Mouse (Mus musculus): Measurements from ENCODE around the gene Apol7a.

The Apol7a gene

GRCm38 (mm10) chr15:77370588-77370987 is 28.3 kb downstream of the Apol7a start:
- 92% methylated on average over 8 of the region's 8 CpGs for WGBS

GRCm38 (mm10) chr15:77369981-77370380 is 28.9 kb downstream of the Apol7a start:
- WGBS: 96% methylated on average over 21 of the region's 21 CpGs

DNA sequence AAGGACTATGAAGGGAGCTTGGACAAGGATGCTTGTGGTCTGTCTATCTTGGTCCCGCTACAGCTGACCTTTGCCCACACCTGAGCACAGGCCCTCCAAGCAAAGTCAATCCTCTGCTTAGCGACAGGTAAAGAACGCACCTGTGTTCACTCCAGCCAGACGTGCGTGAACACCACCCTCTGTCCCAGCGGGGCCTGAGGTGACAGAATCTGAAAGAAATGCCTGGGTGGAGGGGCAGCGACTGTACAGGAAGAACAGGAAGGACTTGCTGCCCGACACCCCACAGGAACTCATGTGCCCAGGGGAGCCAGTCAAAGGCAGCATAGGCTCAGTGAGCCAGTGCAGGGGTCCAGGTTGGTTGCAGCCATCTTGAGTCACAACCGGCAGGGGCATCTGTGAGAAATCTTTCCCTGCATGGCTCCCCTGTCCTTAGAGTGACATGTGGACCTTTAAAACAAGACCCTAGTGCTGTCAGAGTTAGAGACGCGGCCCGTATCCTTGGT is 30.0 kb downstream of the Apol7a start:
- WGBS: 91% methylated on average over 12 of the region's 12 CpGs

DNA sequence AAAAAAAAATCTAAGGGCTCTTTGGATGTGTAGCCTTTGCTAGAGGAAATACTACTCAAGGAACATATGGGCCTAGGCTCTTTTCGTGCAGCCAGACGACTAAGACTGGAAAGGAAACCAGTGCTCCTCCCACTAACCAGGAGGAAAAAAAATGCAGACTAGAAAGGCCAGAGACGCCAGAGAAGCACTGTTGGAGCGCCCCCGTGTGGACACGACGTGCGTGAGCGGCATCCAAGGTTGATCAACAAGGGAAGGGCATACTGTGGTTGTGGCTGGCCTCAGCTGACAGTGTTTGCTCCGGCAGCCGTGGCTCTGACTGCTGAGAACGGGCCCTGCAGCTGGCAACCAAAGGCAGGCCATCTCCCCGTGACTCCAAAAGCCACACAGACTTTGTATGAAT is 30.8 kb downstream of the Apol7a start:
- WGBS: under 1% methylated on average over 13 of the region's 13 CpGs

DNA sequence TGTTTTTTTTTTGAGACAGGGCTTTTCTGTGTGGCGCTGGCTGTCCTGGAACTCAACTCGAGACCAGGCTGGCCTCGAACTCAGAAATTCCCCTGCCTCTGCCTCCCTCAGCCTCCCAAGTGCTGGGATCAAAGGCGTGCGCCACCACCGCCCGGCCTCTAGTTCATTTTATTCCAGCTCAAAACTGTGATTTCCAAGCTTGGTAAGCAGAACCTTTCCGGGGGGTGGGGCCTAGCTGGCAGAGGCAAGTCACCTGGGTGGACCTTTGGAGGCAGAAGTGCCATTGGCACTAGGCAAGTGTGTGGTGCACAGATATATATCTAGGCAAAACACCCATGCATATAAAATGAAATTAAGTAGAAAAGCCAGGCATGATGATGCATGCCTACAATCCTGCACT is 31.4 kb downstream of the Apol7a start:
- 22% methylated on average over 8 of the region's 8 CpGs for WGBS

- WGBS: 2% methylated on average over 26 of the region's 26 CpGs
These were observed 32.0 kb downstream of the Apol7a start for GRCm38 (mm10) chr15:77366706-77367484.

- 23% methylated on average over 9 of the region's 9 CpGs for WGBS
These were observed 33.0 kb downstream of the Apol7a start for GRCm38 (mm10) chr15:77365700-77366570.

DNA sequence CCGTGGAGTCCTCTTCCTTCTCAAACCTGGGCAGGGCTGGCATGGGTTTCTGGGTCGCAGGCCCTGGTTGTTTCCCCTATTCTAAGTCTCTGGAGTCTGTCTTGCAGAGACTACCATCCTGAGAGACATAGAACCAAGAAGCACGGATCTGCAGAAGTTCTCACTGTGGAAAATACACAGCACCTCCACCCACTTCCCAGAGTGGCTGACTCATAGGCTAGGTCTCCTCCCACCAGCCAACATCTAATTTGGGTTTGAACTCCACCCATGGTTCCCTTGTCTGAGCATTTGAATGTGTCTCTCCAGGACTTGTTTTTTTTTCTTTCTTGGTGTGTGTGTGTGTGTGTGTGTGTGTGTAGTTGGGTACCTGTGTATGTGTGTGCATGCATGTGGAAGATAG is 34.9 kb downstream of the Apol7a start:
- 25% methylated on average over 3 of the region's 3 CpGs for WGBS

DNA sequence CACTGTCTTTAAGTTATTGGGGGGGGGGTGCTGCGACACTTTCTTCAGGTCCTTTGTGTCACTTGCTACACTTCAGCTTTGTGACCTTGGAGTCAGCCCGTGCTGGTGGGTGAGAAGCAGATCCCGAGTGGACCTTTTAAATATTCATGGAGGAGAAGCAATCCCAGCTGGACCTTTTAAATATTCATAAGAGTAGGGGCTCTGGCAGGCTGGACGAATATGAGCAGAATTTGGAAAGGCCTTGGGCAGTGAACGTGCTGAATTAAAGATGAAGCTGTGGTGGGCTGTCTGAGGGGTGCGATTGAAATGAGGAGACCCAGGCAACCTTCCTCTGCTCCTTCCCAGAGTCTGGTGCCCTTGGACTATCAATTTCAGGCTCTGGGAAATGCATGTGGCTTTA is 35.3 kb downstream of the Apol7a start:
- WGBS: 27% methylated on average over 6 of the region's 6 CpGs

DNA sequence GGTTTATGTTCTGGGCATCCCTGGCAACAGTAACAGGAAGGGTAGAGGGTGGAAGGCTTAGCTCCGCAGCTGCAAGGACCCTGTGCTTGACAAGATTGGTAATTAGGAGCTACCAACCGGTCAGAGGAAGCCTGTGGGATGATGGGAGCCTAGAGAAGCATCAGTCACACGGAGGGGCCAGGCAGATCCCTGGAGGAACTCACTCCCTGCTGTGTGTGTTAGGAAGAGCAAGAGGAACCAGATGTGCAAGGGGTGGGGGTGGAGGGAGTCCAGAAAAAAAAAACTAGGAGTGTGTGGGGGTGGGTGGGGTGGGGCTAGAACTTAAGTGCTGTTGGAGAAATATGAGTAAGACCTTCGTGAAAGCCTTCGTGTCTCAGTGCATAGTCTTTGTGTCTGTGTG is 36.0 kb downstream of the Apol7a start:
- WGBS: 29% methylated on average over 5 of the region's 5 CpGs

DNA sequence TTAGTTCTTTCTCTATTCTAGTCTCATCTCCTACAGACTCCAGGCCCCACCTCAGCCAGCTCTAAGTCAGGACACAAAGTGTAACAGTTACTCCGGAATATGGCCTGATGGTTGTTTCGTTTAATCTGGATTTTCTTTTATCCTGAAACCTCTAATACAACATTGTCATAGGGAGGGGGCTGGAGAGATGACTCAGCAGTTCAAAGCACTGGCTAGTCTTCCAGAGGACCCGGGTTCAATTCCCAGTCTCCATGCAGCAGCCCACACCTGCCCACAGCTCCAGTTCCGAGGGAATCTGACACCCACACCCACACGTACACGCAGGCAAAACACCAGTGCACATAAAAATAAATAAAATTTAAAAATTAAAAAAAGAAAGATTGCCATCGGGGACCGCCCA is 39.0 kb downstream of the Apol7a start:
- WGBS: 71% methylated on average over 8 of the region's 8 CpGs

DNA sequence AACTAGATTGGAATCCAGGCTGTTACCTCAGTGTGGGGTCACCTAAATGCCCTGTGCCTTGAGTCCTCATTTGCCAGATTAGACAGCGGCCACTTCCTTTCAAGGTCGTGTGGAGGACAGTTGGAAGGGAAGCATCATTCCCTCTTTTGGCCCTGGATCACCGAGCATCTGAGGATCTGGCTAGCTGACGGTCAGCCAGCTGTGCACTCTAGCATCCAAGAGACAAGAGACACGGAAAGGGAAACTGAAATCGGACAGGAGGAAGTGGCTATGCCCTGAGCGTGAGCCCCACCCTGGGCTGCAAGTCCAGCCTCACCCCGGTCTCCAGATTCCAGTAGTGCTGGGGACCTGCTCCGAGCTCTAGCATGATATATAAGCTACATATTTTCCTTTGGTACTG is 39.4 kb downstream of the Apol7a start:
- WGBS: 60% methylated on average over 9 of the region's 9 CpGs

- WGBS: 36% methylated on average over 6 of the region's 6 CpGs
These were observed 39.8 kb downstream of the Apol7a start for GRCm38 (mm10) chr15:77359084-77359483.

GRCm38 (mm10) chr15:77358320-77359040 is 40.4 kb downstream of the Apol7a start:
- WGBS: 7% methylated on average over 28 of the region's 29 CpGs

GRCm38 (mm10) chr15:77356248-77356810 is 42.6 kb downstream of the Apol7a start:
- WGBS: 13% methylated on average over 11 of the region's 11 CpGs

DNA sequence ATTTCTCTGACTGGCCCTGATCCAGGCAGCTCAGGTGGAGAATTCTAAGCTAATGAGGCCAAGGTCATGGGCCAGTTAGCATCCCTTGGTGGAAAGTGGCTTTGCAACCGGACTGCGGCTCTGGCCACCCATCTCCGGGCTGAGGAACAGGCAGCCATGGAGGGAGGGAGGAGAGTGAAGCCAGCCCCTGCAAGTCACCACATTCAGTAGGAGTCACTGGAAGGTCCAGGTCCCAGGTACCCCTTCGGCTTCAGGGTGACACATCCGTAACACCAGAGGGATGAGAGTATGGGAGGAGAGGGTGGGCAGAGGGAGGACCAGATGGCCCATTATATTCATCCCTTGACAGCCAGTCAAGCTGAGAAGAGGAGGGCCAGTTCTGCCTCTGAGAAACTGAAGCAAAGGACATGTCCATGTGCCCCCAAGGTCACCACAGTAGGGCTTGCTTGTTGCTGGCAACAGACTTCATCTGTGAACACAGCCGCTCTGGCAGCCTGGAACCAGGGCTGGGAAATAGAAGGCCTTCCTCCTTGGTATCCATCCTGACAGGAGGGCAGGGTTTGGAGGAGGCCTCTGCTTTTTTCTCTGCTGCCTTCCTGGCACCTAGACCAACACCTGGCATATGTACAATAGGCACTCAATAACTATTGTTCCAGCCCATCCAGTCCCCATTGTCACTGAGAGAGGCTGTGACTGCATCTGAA is 43.9 kb downstream of the Apol7a start:
- 79% methylated on average over 6 of the region's 6 CpGs for WGBS

- 72% methylated on average over 4 of the region's 4 CpGs for WGBS
These were observed 44.4 kb downstream of the Apol7a start for GRCm38 (mm10) chr15:77354496-77354847.

DNA sequence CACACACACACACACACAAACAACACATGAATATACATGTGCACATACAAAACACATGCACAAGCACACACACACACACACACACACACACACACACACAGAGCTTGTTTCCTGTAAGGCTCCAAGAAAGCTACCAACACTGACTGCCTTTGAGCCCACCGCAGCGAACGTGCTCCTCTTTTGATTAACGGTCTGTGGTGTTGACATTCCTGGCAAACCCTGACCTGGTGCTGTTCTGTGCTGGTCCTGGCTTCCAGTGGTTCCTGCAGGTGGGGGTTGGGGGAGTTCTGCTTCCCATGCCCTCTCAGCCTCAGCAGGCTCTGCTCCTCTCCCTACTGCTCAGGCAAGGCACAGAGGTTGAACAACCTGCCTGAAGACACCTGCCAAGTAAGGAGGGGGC is 45.1 kb downstream of the Apol7a start:
- WGBS: 61% methylated on average over 4 of the region's 4 CpGs

DNA sequence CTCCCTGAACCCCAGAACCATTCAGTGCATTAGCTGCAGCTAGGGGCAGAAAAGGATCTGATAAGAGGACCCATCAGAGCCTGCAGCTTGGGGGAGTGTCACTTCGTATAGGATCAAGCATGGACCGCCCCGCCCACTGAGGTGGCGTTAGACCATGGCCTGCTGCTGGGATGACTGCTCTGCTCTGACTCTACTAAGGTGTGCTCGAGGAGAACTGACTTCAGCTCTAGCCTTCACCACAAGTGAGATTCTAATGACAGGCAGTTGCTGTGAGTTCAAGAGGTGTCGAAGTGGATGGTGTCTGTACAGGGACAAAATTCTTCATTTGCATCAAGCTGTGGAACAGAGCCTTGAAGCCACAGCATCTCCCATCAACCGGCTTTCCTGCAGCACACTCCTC is 46.0 kb downstream of the Apol7a start:
- 77% methylated on average over 7 of the region's 7 CpGs for WGBS

- 97% methylated on average over 7 of the region's 7 CpGs for WGBS
These were observed 48.8 kb downstream of the Apol7a start for GRCm38 (mm10) chr15:77350117-77350516.

- 75% methylated on average over 7 of the region's 7 CpGs for WGBS
These were observed 50.8 kb downstream of the Apol7a start for GRCm38 (mm10) chr15:77348146-77348545.

Measured in cerebral cortex, adult 2 months (tissue).